Mouse (Mus musculus): Measurements from ENCODE around the gene Tmem30b. TPM values are rescaled to one million over a fixed set of nuclear protein-coding genes. Genes with fewer than 3 reads are reported as not detected.

Tmem30b gene
- not detected for total RNA-seq (2023)

DNA sequence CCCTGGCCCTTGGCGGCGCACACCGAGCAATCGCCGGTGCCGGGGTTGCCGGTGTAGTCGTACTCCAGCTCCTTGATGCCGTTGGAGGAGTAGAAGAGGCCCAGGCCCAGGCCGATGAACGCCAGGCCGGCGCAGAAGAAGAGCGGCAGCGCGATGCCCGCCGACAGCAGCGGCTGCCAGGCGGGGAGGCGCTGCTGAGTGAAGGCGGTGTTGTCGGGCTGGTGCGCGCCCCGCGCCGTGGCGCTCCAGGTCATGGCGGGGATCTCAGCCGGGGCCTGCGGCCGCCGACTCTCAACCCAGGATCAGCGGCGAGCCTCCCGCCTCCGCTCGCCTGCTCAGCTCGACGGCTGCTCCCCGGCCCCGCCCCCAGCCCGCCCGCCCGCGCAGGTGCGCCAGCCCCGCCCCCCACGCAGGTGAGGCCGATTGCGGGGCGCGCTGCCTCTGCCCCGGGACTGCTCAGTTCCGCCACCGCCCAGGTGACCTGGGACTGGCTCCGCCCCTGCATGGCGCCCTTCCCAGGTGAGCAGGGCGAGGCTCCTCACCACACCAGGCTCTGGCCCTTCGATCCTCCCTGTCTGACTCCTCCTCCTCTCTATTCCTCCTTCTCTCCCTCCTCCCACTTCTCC lies at the start of gene Tmem30b:
Gene Tmem30b, minus strand, starts transcription at position 307 of the 626 bp plus-strand sequence.

DNA sequence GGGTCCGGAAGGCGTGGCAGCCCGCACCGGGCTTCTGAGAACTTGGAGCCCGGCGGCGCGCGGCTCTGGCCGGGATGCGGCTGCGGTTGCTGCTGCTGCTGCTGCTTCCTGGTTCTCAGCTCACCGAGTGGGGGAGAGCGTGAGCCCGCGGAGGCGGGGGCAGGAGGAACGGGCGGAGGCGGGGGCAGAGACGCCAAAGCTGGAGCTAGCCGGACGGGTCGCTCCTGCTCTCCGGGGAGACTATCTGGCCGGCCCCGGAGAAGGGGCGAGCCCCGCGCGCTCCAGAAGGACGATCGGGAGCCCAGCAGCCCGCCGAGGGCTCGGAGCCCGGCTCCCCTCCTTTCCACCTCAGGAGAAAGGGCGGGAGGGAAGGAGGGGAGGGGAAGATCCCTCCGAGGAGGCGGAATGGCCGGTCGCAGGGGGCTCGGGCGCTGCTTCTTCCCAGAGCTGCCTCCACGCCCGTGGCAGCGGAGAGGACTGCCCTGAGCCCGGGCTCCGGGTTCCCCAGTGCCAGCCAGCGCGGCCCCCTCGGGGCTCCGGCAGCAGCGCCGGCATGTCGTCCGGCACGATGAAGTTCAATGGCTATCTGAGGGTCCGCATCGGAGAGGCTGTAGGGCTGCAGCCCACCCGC lies 38.5 kb upstream of the Tmem30b start, which contains the start of gene Prkch:
Gene Prkch, plus strand, starts transcription at position 187 of the 631 bp plus-strand sequence.

Other genes starting within 250 kb of the Tmem30b start
- gene Prkch, start 38.4 kb upstream of the Tmem30b start, total RNA-seq (2023), result 10 to 100 TPM in 1 of 2 experiments, 1 to 10 TPM in 1; 8.6 to 11.7 TPM